Mouse (Mus musculus) ES-Bruce4 (cell line): Measurements from ENCODE around the gene Dync1li2.

Source experiments
- CTCF ChIP-seq: IDR thresholded peaks from one replicate; pipeline ENCODE4 v1.8.1; 2011; ENCODE audit warnings: low read depth, low read length
- EP300 ChIP-seq: IDR thresholded peaks from 2 replicates; pipeline ENCODE4 v1.6.1; 2011; ENCODE audit warnings: low read depth, low read length; ENCODE audit not compliant: insufficient read depth

GRCm38 (mm10) chr8:104370071-104370470, 72.8 kb downstream of the Dync1li2 start:
- TF ChIP-seq EP300 (no peak), CTCF (no peak)
